Mouse (Mus musculus) lung, embryonic 16.5 days (tissue): ENCODE data around the gene Fbxw7. TPM values are rescaled to one million over a fixed set of nuclear protein-coding genes. Genes with fewer than 3 reads are reported as not detected.

Experiments used
- ATAC-seq: fragments of 200-750 bp; cut with Nextera tagmentation; 2 replicates; pipeline ENCODE4 v1.8.0; 2017; ENCODE audit warnings: low read depth, mild to moderate bottlenecking, moderate library complexity
- H3K27ac ChIP-seq: fragments of 300-500 bp; sonication (generic); 2 replicates; pipeline ENCODE4 v1.5.1; 2014; ENCODE audit warnings: mild to moderate bottlenecking, control low read depth, low read length
- H3K27me3 ChIP-seq: fragments of 300-500 bp; sonication (generic); 2 replicates; pipeline ENCODE4 v1.6.1; 2014; ENCODE audit warnings: low read depth, low read length, mixed read lengths; ENCODE audit not compliant: control insufficient read depth, insufficient read depth
- H3K36me3 ChIP-seq: fragments of 300-500 bp; sonication (generic); 2 replicates; pipeline ENCODE4 v1.6.1; 2014; ENCODE audit warnings: low read length; ENCODE audit not compliant: control insufficient read depth, insufficient read depth
- H3K4me1 ChIP-seq: fragments of 300-500 bp; sonication (generic); replicated peaks from 2 replicates; pipeline ENCODE4 v1.6.1; 2014; ENCODE audit warnings: low read length, mixed read lengths; ENCODE audit not compliant: control insufficient read depth, insufficient read depth
- H3K4me2 ChIP-seq: fragments of 300-500 bp; sonication (generic); 2 replicates; pipeline ENCODE4 v1.6.1; 2014; ENCODE audit warnings: low read depth, low read length, control low read depth
- H3K4me3 ChIP-seq: fragments of 300-500 bp; sonication (generic); 2 replicates; pipeline ENCODE4 v1.5.1; 2014; ENCODE audit warnings: mild to moderate bottlenecking, low read length, control low read depth
- H3K9ac ChIP-seq: fragments of 300-500 bp; sonication (generic); 2 replicates; pipeline ENCODE4 v1.6.1; 2014; ENCODE audit warnings: low read length, control low read depth
- H3K9me3 ChIP-seq: fragments of 300-500 bp; sonication (generic); 2 replicates; pipeline ENCODE4 v1.6.1; 2016; ENCODE audit warnings: low read length; ENCODE audit not compliant: control insufficient read depth
- WGBS: fragments of 180-500 bp; shearing (Covaris S2); extraction: QIAGEN DNeasy Blood & Tissue Kit; methylation state at CpG from one replicate; pipeline ENCODE4 v1.1.7; 2014; 5-methylcytosine and 5-hydroxymethylcytosine counted together
- polyA plus RNA-seq: library from polyadenylated mRNA; unstranded; fragments of >200 nt; fragmentation: Nextera tagmentation; extraction: Ambion mirVana; gene quantifications from 2 replicates; pipeline ENCODE4 v1.2.1, GENCODE M21; 2015

Fbxw7 gene
- polyA plus RNA-seq, 1 experiment from 2014 or later: 7.7 TPM

GRCm38 (mm10) chr3:84816951-84817350 is 1.9 kb downstream of the Fbxw7 start:
- ATAC-seq: no peak
- Histone ChIP-seq H3K27me3 (no peaks in the 10 kb centered on the region), H3K4me3 (no peak overlapping the region), H3K4me2 (no peak overlapping the region), H3K9ac (no peak overlapping the region), H3K9me3 (no peaks in the 10 kb centered on the region), H3K36me3 (no peaks in the 10 kb centered on the region; the same call in 1 of the 2 replicates), H3K4me1 (peaks cover 15% of the 10 kb centered on the region), H3K27ac (no peak overlapping the region)
- 71% methylated on average over 1 of the region's 1 CpGs for WGBS

DNA sequence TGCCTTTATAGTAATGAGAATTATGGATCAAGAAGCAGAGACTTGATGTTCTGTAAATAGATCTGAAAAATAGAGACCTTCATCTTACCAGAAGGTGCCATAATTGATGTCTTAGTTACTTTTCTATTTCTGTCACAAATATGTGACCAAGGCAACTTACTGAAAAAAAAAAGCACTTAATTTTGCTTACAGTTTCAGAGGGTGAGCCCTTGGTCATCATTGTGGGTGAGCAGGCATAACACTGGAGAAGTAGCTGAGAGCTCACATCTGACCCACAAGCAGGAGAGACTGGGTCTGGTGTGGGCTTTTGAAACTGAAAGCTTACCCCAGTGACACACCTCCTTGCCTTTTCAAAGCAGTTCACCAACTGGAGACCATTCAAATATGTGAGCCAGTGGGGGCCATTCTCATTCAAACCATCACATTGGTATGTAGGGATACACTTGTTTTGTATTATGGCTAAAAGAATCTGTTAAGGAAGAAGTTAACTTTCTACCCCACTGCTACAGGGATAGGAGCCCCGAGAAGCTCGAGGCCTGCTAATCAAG is 5.7 kb downstream of the Fbxw7 start:
- H3K27ac ChIP-seq: no peak overlapping the region
- no peak overlapping the region for H3K4me2 ChIP-seq
- no peaks in the 10 kb centered on the region for H3K27me3 ChIP-seq
- H3K4me1 ChIP-seq: peaks cover 8% of the 10 kb centered on the region
- ATAC-seq: no peak
- H3K9me3 ChIP-seq: no peaks in the 10 kb centered on the region
- H3K9ac ChIP-seq: no peak overlapping the region
- H3K4me3 ChIP-seq: no peak overlapping the region
- H3K36me3 ChIP-seq: no peaks in the 10 kb centered on the region; the same call in 1 of the 2 replicates
- WGBS: 80% methylated on average over 2 of the region's 2 CpGs

GRCm38 (mm10) chr3:84825990-84826389 is 10.9 kb downstream of the Fbxw7 start:
- WGBS: 33% methylated on average over 5 of the region's 5 CpGs
- no peak overlapping the region for H3K4me2 ChIP-seq

GRCm38 (mm10) chr3:84826405-84826804 is 11.3 kb downstream of the Fbxw7 start:
- Histone ChIP-seq H3K4me2 (no peak overlapping the region), H3K4me3 (no peak overlapping the region), H3K9me3 (no peaks in the 10 kb centered on the region), H3K27ac (no peak overlapping the region), H3K4me1 (peaks cover 2% of the 10 kb centered on the region; the same call in 1 of the 2 replicates), H3K36me3 (no peaks in the 10 kb centered on the region), H3K9ac (no peak overlapping the region), H3K27me3 (no peaks in the 10 kb centered on the region)
- ATAC-seq: no peak
- WGBS: 64% methylated on average over 3 of the region's 3 CpGs

More at GRCm38 (mm10) chr3:84825990-84826389, 10.9 kb downstream of the Fbxw7 start:
- Histone ChIP-seq H3K9ac (no peak overlapping the region), H3K36me3 (no peaks in the 10 kb centered on the region), H3K9me3 (no peaks in the 10 kb centered on the region), H3K27ac (no peak overlapping the region), H3K27me3 (no peaks in the 10 kb centered on the region), H3K4me1 (peaks cover 2% of the 10 kb centered on the region; the same call in 1 of the 2 replicates), H3K4me3 (no peak overlapping the region)
- ATAC-seq: no peak

GRCm38 (mm10) chr3:84826938-84827337 is 11.9 kb downstream of the Fbxw7 start:
- H3K27me3 ChIP-seq: no peaks in the 10 kb centered on the region
- no peak overlapping the region for H3K4me3 ChIP-seq
- WGBS: 80% methylated on average over 3 of the region's 3 CpGs
- peaks cover 2% of the 10 kb centered on the region; the same call in 1 of the 2 replicates for H3K4me1 ChIP-seq
- H3K9ac ChIP-seq: no peak overlapping the region
- no peak for ATAC-seq
- no peaks in the 10 kb centered on the region for H3K9me3 ChIP-seq
- no peak overlapping the region for H3K4me2 ChIP-seq
- no peak overlapping the region for H3K27ac ChIP-seq
- H3K36me3 ChIP-seq: no peaks in the 10 kb centered on the region

DNA sequence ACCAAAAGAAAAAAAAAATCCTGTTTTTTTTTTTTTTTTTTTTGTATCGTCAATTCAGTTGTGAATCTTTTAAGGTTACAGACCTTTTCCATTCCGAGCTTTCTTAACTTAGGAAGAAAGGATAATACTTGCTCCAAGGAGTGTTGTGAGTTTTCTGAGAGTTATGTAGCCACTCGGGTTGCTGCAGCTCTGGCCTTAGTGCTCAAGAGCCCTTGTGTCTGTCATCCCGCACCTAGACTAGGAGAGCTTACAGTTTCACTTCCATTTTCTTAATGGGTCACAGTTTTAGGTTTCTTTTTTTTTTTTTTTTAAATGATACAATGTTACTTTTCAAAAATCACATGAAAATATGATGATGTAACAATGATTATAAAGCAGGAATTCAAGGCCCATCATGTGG is 12.5 kb downstream of the Fbxw7 start:
- Histone ChIP-seq H3K4me3 (no peak overlapping the region), H3K36me3 (no peaks in the 10 kb centered on the region), H3K27ac (no peak overlapping the region), H3K9me3 (no peaks in the 10 kb centered on the region), H3K4me1 (peaks cover 2% of the 10 kb centered on the region; the same call in 1 of the 2 replicates), H3K4me2 (no peak overlapping the region), H3K27me3 (no peaks in the 10 kb centered on the region), H3K9ac (no peak overlapping the region)
- no peak for ATAC-seq
- 66% methylated on average over 4 of the region's 4 CpGs for WGBS

- no peak overlapping the region for H3K27ac ChIP-seq
- no peaks in the 10 kb centered on the region for H3K27me3 ChIP-seq
- WGBS: 78% methylated on average over 1 of the region's 1 CpGs
- H3K9ac ChIP-seq: no peak overlapping the region
- no peak overlapping the region for H3K4me2 ChIP-seq
- no peak overlapping the region for H3K4me3 ChIP-seq
- H3K4me1 ChIP-seq: peaks cover 2% of the 10 kb centered on the region; the same call in 1 of the 2 replicates
- no peak for ATAC-seq
- no peaks in the 10 kb centered on the region for H3K9me3 ChIP-seq
- no peaks in the 10 kb centered on the region for H3K36me3 ChIP-seq
Measured at GRCm38 (mm10) chr3:84829366-84829765, 14.3 kb downstream of the Fbxw7 start.

DNA sequence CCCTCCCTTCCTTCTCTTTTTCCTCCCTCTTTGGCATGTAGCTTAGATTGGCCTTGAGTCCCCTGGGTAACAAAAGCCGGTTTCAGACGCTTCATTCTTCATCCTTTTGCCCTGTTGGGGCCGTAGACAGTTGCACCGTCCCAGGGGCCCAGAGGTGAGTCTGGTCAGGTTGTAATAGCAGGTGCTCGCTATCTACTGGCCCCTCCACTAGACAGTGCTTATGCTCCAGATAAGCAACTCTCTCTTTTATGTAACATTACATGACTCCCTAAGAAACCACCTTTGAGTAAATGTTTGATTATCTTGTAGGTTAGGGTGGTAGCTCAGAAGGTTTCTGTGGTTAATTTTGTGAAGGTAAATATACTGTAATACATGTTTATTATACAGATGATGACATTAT is 21.0 kb downstream of the Fbxw7 start:
- Histone ChIP-seq H3K9me3 (no peaks in the 10 kb centered on the region), H3K27me3 (no peaks in the 10 kb centered on the region), H3K27ac (no peak overlapping the region), H3K36me3 (no peaks in the 10 kb centered on the region), H3K9ac (no peak overlapping the region), H3K4me2 (no peak overlapping the region), H3K4me1 (peaks cover 5% of the 10 kb centered on the region), H3K4me3 (no peak overlapping the region)
- ATAC-seq: no peak
- whole genome bisulfite sequencing: 48% methylated on average over 5 of the region's 5 CpGs

DNA sequence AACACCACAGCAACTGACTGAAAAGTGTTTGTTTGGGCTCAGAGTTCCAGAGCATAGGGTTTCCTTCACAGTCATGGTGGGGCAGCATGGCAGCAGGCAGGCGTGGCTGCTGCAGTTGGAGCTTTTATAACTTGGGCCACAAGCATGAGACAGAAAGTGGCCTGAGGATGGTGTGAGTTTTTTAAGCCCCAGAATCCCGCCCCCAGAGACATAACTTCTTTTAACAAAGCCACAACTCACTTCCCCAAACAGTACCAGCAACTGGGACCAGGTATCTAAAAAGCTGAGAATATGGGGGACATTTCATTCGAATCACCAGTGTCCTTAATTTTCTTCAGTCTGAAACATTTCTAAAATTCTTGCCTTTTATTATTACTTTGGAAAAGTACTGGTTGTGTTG is 22.9 kb downstream of the Fbxw7 start:
- H3K4me3 ChIP-seq: no peak overlapping the region
- no peaks in the 10 kb centered on the region for H3K27me3 ChIP-seq
- H3K4me1 ChIP-seq: peaks cover 5% of the 10 kb centered on the region
- H3K9me3 ChIP-seq: no peaks in the 10 kb centered on the region
- H3K9ac ChIP-seq: no peak overlapping the region
- H3K36me3 ChIP-seq: no peaks in the 10 kb centered on the region
- no peak for ATAC-seq
- 84% methylated on average over 3 of the region's 3 CpGs for WGBS
- H3K4me2 ChIP-seq: no peak overlapping the region
- H3K27ac ChIP-seq: no peak overlapping the region

GRCm38 (mm10) chr3:84839499-84839898 is 24.4 kb downstream of the Fbxw7 start:
- ATAC-seq: peak; percentile 59; the same call in 1 of the 2 replicates
- Histone ChIP-seq H3K4me2 (no peak overlapping the region), H3K9me3 (no peaks in the 10 kb centered on the region), H3K36me3 (no peaks in the 10 kb centered on the region), H3K9ac (no peak overlapping the region), H3K4me1 (peaks cover 5% of the 10 kb centered on the region), H3K27me3 (no peaks in the 10 kb centered on the region), H3K27ac (no peak overlapping the region), H3K4me3 (no peak overlapping the region)
- 55% methylated on average over 5 of the region's 5 CpGs for WGBS
